Mouse (Mus musculus): ENCODE measurements at regions not wholly inside any gene's neighbourhood (a gene's known extent, or its start where the extent isn't known, plus 50 kb on each side); places are given as distances from the start of the nearest gene placed in this dataset.

GRCm38 (mm10) chr10:9296055-9296454, 379.0 kb downstream of the Samd5 start:
- no peaks in the 10 kb centered on the region for H3K36me3 ChIP-seq (ENCODE audit: control insufficient read depth, insufficient read depth, low read length)
- peaks cover 3% of the 10 kb centered on the region; the same call in 1 of the 2 replicates for H3K4me1 ChIP-seq (ENCODE audit: control insufficient read depth, insufficient read depth, low read length)
- H3K9me3 ChIP-seq (ENCODE audit: control insufficient read depth, low read length) = no peaks in the 10 kb centered on the region
- H3K4me3 ChIP-seq (ENCODE audit: low read depth, low read length) = no peak overlapping the region
- H3K4me2 ChIP-seq (ENCODE audit: low read depth) = no peak overlapping the region
- DNase-seq (ENCODE audit: low spot score) (no peak), ATAC-seq (ENCODE audit: insufficient read depth, low FRiP score, low TSS enrichment) (no peak)
- 65% methylated on average over 1 of the region's 1 CpGs for WGBS
- H3K27ac ChIP-seq (ENCODE audit: low read depth, low read length) = no peak overlapping the region
- no peak overlapping the region for H3K9ac ChIP-seq (ENCODE audit: low read length)
- no peaks in the 10 kb centered on the region for H3K27me3 ChIP-seq (ENCODE audit: control insufficient read depth, insufficient read depth, low read length)

- H3K4me2 ChIP-seq (ENCODE audit: low read depth) = no peak overlapping the region
- peaks cover 3% of the 10 kb centered on the region; the same call in 1 of the 2 replicates for H3K4me1 ChIP-seq (ENCODE audit: control insufficient read depth, insufficient read depth, low read length)
- H3K27ac ChIP-seq (ENCODE audit: low read depth, low read length) = no peak overlapping the region
- ATAC-seq (ENCODE audit: insufficient read depth, low FRiP score, low TSS enrichment) (no peak), DNase-seq (ENCODE audit: low spot score) (no peak)
- no peaks in the 10 kb centered on the region for H3K27me3 ChIP-seq (ENCODE audit: control insufficient read depth, insufficient read depth, low read length)
- no peaks in the 10 kb centered on the region for H3K9me3 ChIP-seq (ENCODE audit: control insufficient read depth, low read length)
- H3K4me3 ChIP-seq (ENCODE audit: low read depth, low read length) = no peak overlapping the region
- H3K36me3 ChIP-seq (ENCODE audit: control insufficient read depth, insufficient read depth, low read length) = no peaks in the 10 kb centered on the region
- no peak overlapping the region for H3K9ac ChIP-seq (ENCODE audit: low read length)
- 92% methylated on average over 1 of the region's 1 CpGs for WGBS
Measured at GRCm38 (mm10) chr10:9295269-9295668, 379.7 kb downstream of the Samd5 start.

DNA sequence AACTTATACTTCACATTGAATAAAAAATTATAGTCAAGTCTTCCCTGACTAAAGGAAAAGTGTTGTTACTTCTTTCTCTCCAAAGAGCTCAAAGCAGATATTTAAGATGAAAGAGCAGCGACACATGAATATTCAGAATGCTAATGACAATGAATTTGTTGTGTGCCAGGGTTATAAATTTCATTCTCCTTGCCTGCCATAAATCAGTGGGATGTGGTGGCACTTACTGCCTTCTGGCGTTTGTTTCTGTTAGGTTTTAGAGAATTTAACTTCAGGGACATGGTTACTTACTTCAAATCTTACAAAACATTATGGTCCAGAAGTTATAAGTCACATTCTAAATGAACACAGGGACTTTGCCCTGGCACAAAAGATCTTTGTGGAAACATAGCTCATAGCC, 380.4 kb downstream of the Samd5 start:
- Histone ChIP-seq H3K4me2 (ENCODE audit: low read depth) (no peak overlapping the region), H3K36me3 (ENCODE audit: control insufficient read depth, insufficient read depth, low read length) (no peaks in the 10 kb centered on the region), H3K9ac (ENCODE audit: low read length) (no peak overlapping the region), H3K4me3 (ENCODE audit: low read depth, low read length) (no peak overlapping the region), H3K9me3 (ENCODE audit: control insufficient read depth, low read length) (no peaks in the 10 kb centered on the region), H3K4me1 (ENCODE audit: control insufficient read depth, insufficient read depth, low read length) (peaks cover 3% of the 10 kb centered on the region; the same call in 1 of the 2 replicates), H3K27me3 (ENCODE audit: control insufficient read depth, insufficient read depth, low read length) (no peaks in the 10 kb centered on the region), H3K27ac (ENCODE audit: low read depth, low read length) (no peak overlapping the region)
- DNase-seq (ENCODE audit: low spot score) (peak; percentile 12), ATAC-seq (ENCODE audit: insufficient read depth, low FRiP score, low TSS enrichment) (peak; percentile 39; the same call in 1 of the 2 replicates)
- WGBS = 34% methylated on average over 2 of the region's 2 CpGs

DNA sequence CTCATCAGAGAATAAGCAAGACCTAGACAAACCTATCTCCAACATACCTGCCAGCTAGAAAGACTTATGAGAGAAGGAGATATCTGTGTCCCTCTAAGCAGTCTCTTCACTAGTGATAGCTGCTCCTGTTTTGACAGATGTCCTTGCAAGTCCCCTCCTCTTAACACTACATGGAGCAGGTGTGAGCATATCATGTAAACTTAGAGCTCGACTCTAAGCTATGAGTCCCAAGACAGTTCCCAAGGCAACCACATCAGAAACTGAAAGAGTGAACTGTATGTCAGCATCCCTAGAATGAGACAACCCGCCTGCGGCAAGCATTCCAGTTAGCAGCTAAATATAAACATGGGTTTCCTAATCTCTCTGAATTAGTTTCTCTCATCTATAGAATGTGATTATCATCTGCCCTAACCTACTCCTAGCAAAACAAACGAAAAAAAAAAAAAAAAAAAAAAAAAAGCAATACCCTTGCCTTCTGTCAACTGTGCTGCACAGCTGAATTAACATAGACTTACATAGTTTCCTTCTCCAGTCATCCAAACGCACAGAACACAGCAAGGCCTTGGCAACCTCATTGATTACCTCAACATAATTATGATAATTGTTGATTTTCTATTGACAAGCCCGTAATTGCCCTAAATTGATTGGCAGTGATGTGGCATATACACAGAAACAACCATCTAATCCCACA, 383.4 kb downstream of the Samd5 start:
- no peak for DNase-seq (ENCODE audit: low spot score)
- Histone ChIP-seq H3K27ac (ENCODE audit: low read depth, low read length) (no peak overlapping the region), H3K9me3 (ENCODE audit: control insufficient read depth, low read length) (no peaks in the 10 kb centered on the region), H3K4me3 (ENCODE audit: low read depth, low read length) (no peak overlapping the region), H3K4me1 (ENCODE audit: control insufficient read depth, insufficient read depth, low read length) (peaks cover 3% of the 10 kb centered on the region; the same call in 1 of the 2 replicates), H3K36me3 (ENCODE audit: control insufficient read depth, insufficient read depth, low read length) (no peaks in the 10 kb centered on the region), H3K9ac (ENCODE audit: low read length) (no peak overlapping the region), H3K4me2 (ENCODE audit: low read depth) (no peak overlapping the region), H3K27me3 (ENCODE audit: control insufficient read depth, insufficient read depth, low read length) (no peaks in the 10 kb centered on the region)
- ATAC-seq (ENCODE audit: insufficient read depth, low FRiP score, low TSS enrichment) = no peak
- WGBS = 70% methylated on average over 6 of the region's 6 CpGs

GRCm38 (mm10) chr10:9272940-9273339, 387.1 kb upstream of the Sash1 start:
- no peak overlapping the region for H3K9ac ChIP-seq (ENCODE audit: low read length)
- H3K27me3 ChIP-seq (ENCODE audit: control insufficient read depth, insufficient read depth, low read length) = no peaks in the 10 kb centered on the region
- H3K4me1 ChIP-seq (ENCODE audit: control insufficient read depth, insufficient read depth, low read length) = no peaks in the 10 kb centered on the region
- H3K4me2 ChIP-seq (ENCODE audit: low read depth) = no peak overlapping the region
- DNase-seq (ENCODE audit: low spot score) (no peak), ATAC-seq (ENCODE audit: insufficient read depth, low FRiP score, low TSS enrichment) (no peak)
- no peaks in the 10 kb centered on the region for H3K36me3 ChIP-seq (ENCODE audit: control insufficient read depth, insufficient read depth, low read length)
- no peaks in the 10 kb centered on the region for H3K9me3 ChIP-seq (ENCODE audit: control insufficient read depth, low read length)
- WGBS = 87% methylated on average over 3 of the region's 3 CpGs
- no peak overlapping the region for H3K27ac ChIP-seq (ENCODE audit: low read depth, low read length)
- no peak overlapping the region for H3K4me3 ChIP-seq (ENCODE audit: low read depth, low read length)

DNA sequence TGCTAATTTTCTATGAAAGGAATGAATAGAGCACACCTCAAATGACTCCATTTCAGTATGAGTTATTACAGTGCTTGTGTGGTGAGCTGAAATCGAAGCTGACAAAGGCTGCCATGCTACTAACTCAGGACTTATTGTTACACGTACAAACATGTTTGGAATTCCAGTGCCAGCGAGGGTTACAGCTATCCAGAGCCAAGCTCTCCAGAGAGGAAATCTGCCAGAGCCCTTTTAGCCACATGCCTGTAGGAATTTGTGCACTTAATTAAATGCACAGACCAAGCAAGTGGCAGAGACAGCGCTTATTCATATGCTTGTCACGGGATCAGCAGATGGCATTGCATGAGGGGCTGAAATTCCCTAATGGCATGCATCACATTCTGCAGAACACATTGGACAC, 386.4 kb upstream of the Sash1 start:
- ATAC-seq (ENCODE audit: insufficient read depth, low FRiP score, low TSS enrichment) (peak; percentile 74), DNase-seq (ENCODE audit: low spot score) (peak; percentile 25)
- no peak overlapping the region for H3K4me3 ChIP-seq (ENCODE audit: low read depth, low read length)
- no peaks in the 10 kb centered on the region for H3K36me3 ChIP-seq (ENCODE audit: control insufficient read depth, insufficient read depth, low read length)
- no peak overlapping the region for H3K9ac ChIP-seq (ENCODE audit: low read length)
- no peaks in the 10 kb centered on the region for H3K9me3 ChIP-seq (ENCODE audit: control insufficient read depth, low read length)
- H3K4me1 ChIP-seq (ENCODE audit: control insufficient read depth, insufficient read depth, low read length) = no peaks in the 10 kb centered on the region
- no peaks in the 10 kb centered on the region for H3K27me3 ChIP-seq (ENCODE audit: control insufficient read depth, insufficient read depth, low read length)
- H3K27ac ChIP-seq (ENCODE audit: low read depth, low read length) = no peak overlapping the region
- no peak overlapping the region for H3K4me2 ChIP-seq (ENCODE audit: low read depth)
- 36% methylated on average over 5 of the region's 5 CpGs for WGBS

DNA sequence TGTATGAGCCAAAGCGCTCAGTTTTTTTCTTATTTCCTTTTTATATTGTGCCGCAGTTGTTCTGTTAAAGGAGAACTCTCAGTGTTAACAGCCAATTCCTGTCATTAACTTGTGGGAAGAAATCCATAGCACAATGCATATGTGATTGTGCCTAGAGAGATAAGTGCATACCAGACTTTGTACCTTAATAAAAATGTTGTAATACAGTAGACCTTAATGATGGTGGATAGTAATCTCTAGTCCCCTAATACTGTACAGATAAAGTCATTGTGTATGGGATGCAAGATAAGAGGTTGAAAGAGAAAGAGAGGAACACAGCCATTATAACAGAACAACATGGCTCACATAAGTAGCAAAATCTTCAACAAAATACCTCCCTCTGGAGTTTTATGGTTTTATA, 379.7 kb upstream of the Sash1 start:
- H3K4me3 ChIP-seq (ENCODE audit: low read depth, low read length) = no peak overlapping the region
- H3K9ac ChIP-seq (ENCODE audit: low read length) = no peak overlapping the region
- no peaks in the 10 kb centered on the region for H3K4me1 ChIP-seq (ENCODE audit: control insufficient read depth, insufficient read depth, low read length)
- no peaks in the 10 kb centered on the region for H3K9me3 ChIP-seq (ENCODE audit: control insufficient read depth, low read length)
- H3K36me3 ChIP-seq (ENCODE audit: control insufficient read depth, insufficient read depth, low read length) = no peaks in the 10 kb centered on the region
- DNase-seq (ENCODE audit: low spot score) = no peak
- no peak overlapping the region for H3K4me2 ChIP-seq (ENCODE audit: low read depth)
- ATAC-seq (ENCODE audit: insufficient read depth, low FRiP score, low TSS enrichment) = no peak
- no peak overlapping the region for H3K27ac ChIP-seq (ENCODE audit: low read depth, low read length)
- no peaks in the 10 kb centered on the region for H3K27me3 ChIP-seq (ENCODE audit: control insufficient read depth, insufficient read depth, low read length)
- 96% methylated on average over 2 of the region's 2 CpGs for WGBS

GRCm38 (mm10) chr10:9264309-9265000, 378.6 kb upstream of the Sash1 start:
- no peaks in the 10 kb centered on the region for H3K36me3 ChIP-seq (ENCODE audit: control insufficient read depth, insufficient read depth, low read length)
- H3K4me1 ChIP-seq (ENCODE audit: control insufficient read depth, insufficient read depth, low read length) = no peaks in the 10 kb centered on the region
- no peaks in the 10 kb centered on the region for H3K27me3 ChIP-seq (ENCODE audit: control insufficient read depth, insufficient read depth, low read length)
- ATAC-seq (ENCODE audit: insufficient read depth, low FRiP score, low TSS enrichment) = no peak
- no peak overlapping the region for H3K9ac ChIP-seq (ENCODE audit: low read length)
- DNase-seq (ENCODE audit: low spot score) = no peak
- WGBS = 67% methylated on average over 12 of the region's 12 CpGs
- no peak overlapping the region for H3K27ac ChIP-seq (ENCODE audit: low read depth, low read length)
- no peak overlapping the region for H3K4me2 ChIP-seq (ENCODE audit: low read depth)
- no peak overlapping the region for H3K4me3 ChIP-seq (ENCODE audit: low read depth, low read length)
- H3K9me3 ChIP-seq (ENCODE audit: control insufficient read depth, low read length) = no peaks in the 10 kb centered on the region

GRCm38 (mm10) chr10:9258705-9259104, 372.8 kb upstream of the Sash1 start:
- H3K27ac ChIP-seq (ENCODE audit: low read depth, low read length) = no peak overlapping the region
- no peaks in the 10 kb centered on the region for H3K27me3 ChIP-seq (ENCODE audit: control insufficient read depth, insufficient read depth, low read length)
- H3K4me1 ChIP-seq (ENCODE audit: control insufficient read depth, insufficient read depth, low read length) = no peaks in the 10 kb centered on the region
- no peak overlapping the region for H3K4me2 ChIP-seq (ENCODE audit: low read depth)
- no peak overlapping the region for H3K4me3 ChIP-seq (ENCODE audit: low read depth, low read length)
- no peak for ATAC-seq (ENCODE audit: insufficient read depth, low FRiP score, low TSS enrichment)
- H3K9me3 ChIP-seq (ENCODE audit: control insufficient read depth, low read length) = no peaks in the 10 kb centered on the region
- no peak for DNase-seq (ENCODE audit: low spot score)
- 89% methylated on average over 1 of the region's 1 CpGs for WGBS
- H3K36me3 ChIP-seq (ENCODE audit: control insufficient read depth, insufficient read depth, low read length) = no peaks in the 10 kb centered on the region
- H3K9ac ChIP-seq (ENCODE audit: low read length) = no peak overlapping the region

Data from neural tube, embryonic 11.5 days (tissue).